Mouse (Mus musculus) mouse trophoblast stem cell (cell line): ENCODE results near the gene Gm10309.
"Not testable (repeated sequence)": the region's sequence is repeated elsewhere in the genome, so short reads cannot be mapped to it uniquely, and the experiment has no call there.

ENCODE experiments used
- in situ Hi-C, 2 experiments: fragments of 300-500 bp; cut with MseI, MboI; formaldehyde crosslinking; loops; 2 replicates in 1 of 2; 3 replicates in 1 of 2; pipeline ENCODE4 v1.15.1; 2025

The Gm10309 gene

GRCm38 (mm10) chr17:86479406-86479805 lies 25.6 kb downstream of the Gm10309 start:
- in situ Hi-C loops = no loop called here

GRCm38 (mm10) chr17:86477401-86477800 lies 27.6 kb downstream of the Gm10309 start:
- in situ Hi-C loops = not testable (repeated sequence)

- in situ Hi-C loops = no loop called here
These were observed 28.4 kb downstream of the Gm10309 start for GRCm38 (mm10) chr17:86476674-86477073.

GRCm38 (mm10) chr17:86471684-86472083 lies 33.3 kb downstream of the Gm10309 start:
- in situ Hi-C loops = no loop called here

- in situ Hi-C loops = no loop called here
These were observed 34.9 kb downstream of the Gm10309 start for GRCm38 (mm10) chr17:86470160-86470559.

GRCm38 (mm10) chr17:86467967-86468366 lies 37.1 kb downstream of the Gm10309 start:
- in situ Hi-C loops = no loop called here

GRCm38 (mm10) chr17:86467291-86467898 lies 37.6 kb downstream of the Gm10309 start:
- in situ Hi-C loops = no loop called here

GRCm38 (mm10) chr17:86466871-86467270 lies 38.2 kb downstream of the Gm10309 start:
- in situ Hi-C loops = no loop called here

- in situ Hi-C loops = no loop called here
These were observed 38.6 kb downstream of the Gm10309 start for GRCm38 (mm10) chr17:86466412-86466811.

GRCm38 (mm10) chr17:86465865-86466264 lies 39.2 kb downstream of the Gm10309 start:
- in situ Hi-C loops = no loop called here

GRCm38 (mm10) chr17:86464689-86465363 lies 40.2 kb downstream of the Gm10309 start:
- in situ Hi-C loops = no loop called here

- in situ Hi-C loops = no loop called here
These were observed 40.8 kb downstream of the Gm10309 start for GRCm38 (mm10) chr17:86464197-86464596.

GRCm38 (mm10) chr17:86463369-86463768 lies 41.7 kb downstream of the Gm10309 start:
- in situ Hi-C loops = no loop called here

GRCm38 (mm10) chr17:86460645-86461430 lies 44.2 kb downstream of the Gm10309 start:
- in situ Hi-C loops = no loop called here

- in situ Hi-C loops = loop anchor here in 1 of 2 experiments (10.0 kb wide), 1 partner anchor 294 kb away; the partner anchor contains the start of gene Prkce
These were observed 46.6 kb downstream of the Gm10309 start for GRCm38 (mm10) chr17:86458302-86458980.

GRCm38 (mm10) chr17:86456512-86456911 lies 48.5 kb downstream of the Gm10309 start:
- in situ Hi-C loops = loop anchor here in 1 of 2 experiments (10.0 kb wide), 1 partner anchor 292 kb away; the partner anchor contains the start of gene Prkce

- in situ Hi-C loops = loop anchor here in 1 of 2 experiments (10.0 kb wide), 1 partner anchor 290 kb away; the partner anchor contains the start of gene Prkce
These were observed 50.7 kb downstream of the Gm10309 start for GRCm38 (mm10) chr17:86454351-86454706.

- in situ Hi-C loops = loop anchor here in 1 of 2 experiments (10.0 kb wide), 1 partner anchor 289 kb away; the partner anchor contains the start of gene Prkce
These were observed 51.2 kb downstream of the Gm10309 start for GRCm38 (mm10) chr17:86453673-86454350.

- in situ Hi-C loops = loop anchor here in 1 of 2 experiments (10.0 kb wide), 1 partner anchor 288 kb away; the partner anchor contains the start of gene Prkce
These were observed 52.1 kb downstream of the Gm10309 start for GRCm38 (mm10) chr17:86452934-86453333.
